Mouse (Mus musculus) CH12.LX (cell line): Measurements from ENCODE around the gene Dennd1a. TPM values are rescaled to one million over a fixed set of nuclear protein-coding genes. Genes with fewer than 3 reads are reported as not detected.

ENCODE experiments used
- DNase-seq: peaks from one replicate; pipeline ENCODE4 v3.0.0-alpha.2; 2013; ENCODE audit errors: extremely low read depth
- H3K27ac ChIP-seq: 2 replicates; pipeline ENCODE4 v1.5.1; 2012; ENCODE audit warnings: low read depth, mild to moderate bottlenecking, control low read depth, moderate library complexity; ENCODE audit not compliant: insufficient read depth
- H3K27me3 ChIP-seq: replicated peaks from 2 replicates; pipeline ENCODE3; 2012; ENCODE audit warnings: inconsistent platforms
- H3K36me3 ChIP-seq, 2 experiments: replicated peaks in 1 of 2; 2 replicates each; pipeline versions ENCODE3 to v1.6.1; 2012; ENCODE audit warnings: inconsistent platforms in 1 of 2, low read length in 1 of 2, mild to moderate bottlenecking in 1 of 2, mixed read lengths in 1 of 2, moderate library complexity in 1 of 2; ENCODE audit not compliant: control insufficient read depth in 1 of 2, insufficient read depth in 1 of 2
- H3K4me1 ChIP-seq, 2 experiments: 2 replicates each; pipeline ENCODE4 v1.6.1; 2012; ENCODE audit warnings: inconsistent platforms in 1 of 2, moderate library complexity in 1 of 2; ENCODE audit not compliant: insufficient read depth in 2 of 2, control insufficient read depth in 1 of 2
- H3K4me2 ChIP-seq: 2 replicates; pipeline ENCODE4 v1.6.1; 2012; ENCODE audit warnings: low read depth, mild to moderate bottlenecking, control low read depth; ENCODE audit not compliant: poor library complexity, insufficient read depth, severe bottlenecking
- H3K4me3 ChIP-seq, 3 experiments: fragments of 150-350 bp in 1 of 3; sonication (generic) in 1 of 3; replicated peaks in 1 of 3; 2 replicates each; pipeline versions ENCODE3 to v1.5.1; 2011 to 2012; ENCODE audit warnings: low read depth in 2 of 3, low read length in 2 of 3, mild to moderate bottlenecking in 2 of 3, moderate library complexity in 2 of 3, control low read depth in 1 of 3, improper control_type of control experiment in 1 of 3, inconsistent platforms in 1 of 3, mixed read lengths in 1 of 3; ENCODE audit not compliant: poor library complexity in 1 of 3
- H3K79me2 ChIP-seq: replicated peaks from 2 replicates; pipeline ENCODE4 v1.6.1; 2012; ENCODE audit warnings: mild to moderate bottlenecking, moderate library complexity; ENCODE audit not compliant: control insufficient read depth, poor library complexity, insufficient read depth, severe bottlenecking; ENCODE audit errors: extremely low read depth
- H3K9ac ChIP-seq: 2 replicates; pipeline ENCODE4 v1.6.1; 2012; ENCODE audit warnings: low read depth, mild to moderate bottlenecking, control low read depth, moderate library complexity; ENCODE audit not compliant: insufficient read depth
- H3K9me3 ChIP-seq: replicated peaks from 2 replicates; pipeline ENCODE3; 2012; ENCODE audit warnings: low read length, inconsistent platforms, mixed read lengths
- CHD2 ChIP-seq: IDR thresholded peaks from 2 replicates; pipeline ENCODE4 v1.6.1; 2011; ENCODE audit warnings: low read length, improper control_type of control experiment
- EP300 ChIP-seq: IDR thresholded peaks from 2 replicates; pipeline ENCODE4 v1.6.1; 2011; ENCODE audit warnings: low read length, improper control_type of control experiment
- HCFC1 ChIP-seq: IDR thresholded peaks from 2 replicates; pipeline ENCODE4 v1.6.1; 2012; ENCODE audit warnings: low read depth, mild to moderate bottlenecking, inconsistent platforms, low read length, improper control_type of control experiment
- KAT2A ChIP-seq: IDR thresholded peaks from 2 replicates; pipeline ENCODE4 v1.6.1; 2012; ENCODE audit warnings: low read length, improper control_type of control experiment, inconsistent platforms; ENCODE audit not compliant: insufficient replicate concordance
- MEF2A ChIP-seq: IDR thresholded peaks from 2 replicates; pipeline ENCODE4 v1.6.1; 2014; ENCODE audit warnings: low read depth, mild to moderate bottlenecking, inconsistent platforms, low read length, improper control_type of control experiment, borderline replicate concordance
- MXI1 ChIP-seq: IDR thresholded peaks from 2 replicates; pipeline ENCODE4 v1.6.1; 2011; ENCODE audit warnings: mild to moderate bottlenecking, low read depth, low read length, improper control_type of control experiment
- POLR2A ChIP-seq: IDR thresholded peaks from 2 replicates; pipeline ENCODE4 v1.6.1; 2011; ENCODE audit warnings: low read depth, mild to moderate bottlenecking, improper control_type of control experiment, low read length
- POLR2AphosphoS2 ChIP-seq: IDR thresholded peaks from 2 replicates; pipeline ENCODE4 v1.6.1; 2011; ENCODE audit warnings: low read depth, low read length, improper control_type of control experiment
- TBP ChIP-seq: conservative IDR thresholded peaks from 2 replicates; pipeline ENCODE4 v1.6.1; 2011; ENCODE audit warnings: low read depth, low read length, improper control_type of control experiment
- TCF12 ChIP-seq: IDR thresholded peaks from 2 replicates; pipeline ENCODE4 v1.6.1; 2014; ENCODE audit warnings: low read depth, mild to moderate bottlenecking, inconsistent platforms, low read length, improper control_type of control experiment
- UBTF ChIP-seq: IDR thresholded peaks from 2 replicates; pipeline ENCODE4 v1.6.1; 2012; ENCODE audit warnings: low read depth, mild to moderate bottlenecking, inconsistent platforms, low read length, improper control_type of control experiment, moderate library complexity
- ZC3H11A ChIP-seq: IDR thresholded peaks from 2 replicates; pipeline ENCODE4 v1.6.1; 2012; ENCODE audit warnings: low read depth, mild to moderate bottlenecking, inconsistent platforms, low read length, improper control_type of control experiment
- ZKSCAN1 ChIP-seq: IDR thresholded peaks from 2 replicates; pipeline ENCODE4 v1.6.1; 2012; ENCODE audit warnings: low read depth, inconsistent platforms, low read length, improper control_type of control experiment, borderline replicate concordance
- dilution Hi-C: fragments of 300-500 bp; cut with MboI; formaldehyde crosslinking; loops from 2 replicates; pipeline ENCODE4 v1.14.3; 2020; ENCODE audit warnings: low sequenced_read_pairs; ENCODE audit not compliant: extremely low pct_unique_long_range_greater_than_20kb, extremely low pct_ligation_motif_present
- in situ Hi-C: fragments of 300-500 bp; cut with MboI; formaldehyde crosslinking; loops from 3 replicates; pipeline ENCODE4 v1.14.3; 2019; ENCODE audit warnings: low sequenced_read_pairs, low pct_ligation_motif_present, low pct_unique_long_range_greater_than_20kb, mixed read lengths
- polyA plus RNA-seq: library from polyadenylated mRNA; unstranded; fragments of >175 nt; gene quantifications from 2 replicates; pipeline ENCODE4 v1.2.1, GENCODE M21; 2012; ENCODE audit warnings: low read depth; ENCODE audit not compliant: insufficient read length
- total RNA-seq, 2 experiments: library from RNA; depleted of rRNA; stranded (reverse); fragments of 300-350 nt in 1 of 2; fragments of >200 nt in 1 of 2; gene quantifications; 2 replicates each; pipeline ENCODE4 v1.2.3; 2012 to 2014

Gene Dennd1a
- total and polyA plus RNA-seq, 3 experiments = 2.7 to 7.3 (median 4.3) TPM

DNA sequence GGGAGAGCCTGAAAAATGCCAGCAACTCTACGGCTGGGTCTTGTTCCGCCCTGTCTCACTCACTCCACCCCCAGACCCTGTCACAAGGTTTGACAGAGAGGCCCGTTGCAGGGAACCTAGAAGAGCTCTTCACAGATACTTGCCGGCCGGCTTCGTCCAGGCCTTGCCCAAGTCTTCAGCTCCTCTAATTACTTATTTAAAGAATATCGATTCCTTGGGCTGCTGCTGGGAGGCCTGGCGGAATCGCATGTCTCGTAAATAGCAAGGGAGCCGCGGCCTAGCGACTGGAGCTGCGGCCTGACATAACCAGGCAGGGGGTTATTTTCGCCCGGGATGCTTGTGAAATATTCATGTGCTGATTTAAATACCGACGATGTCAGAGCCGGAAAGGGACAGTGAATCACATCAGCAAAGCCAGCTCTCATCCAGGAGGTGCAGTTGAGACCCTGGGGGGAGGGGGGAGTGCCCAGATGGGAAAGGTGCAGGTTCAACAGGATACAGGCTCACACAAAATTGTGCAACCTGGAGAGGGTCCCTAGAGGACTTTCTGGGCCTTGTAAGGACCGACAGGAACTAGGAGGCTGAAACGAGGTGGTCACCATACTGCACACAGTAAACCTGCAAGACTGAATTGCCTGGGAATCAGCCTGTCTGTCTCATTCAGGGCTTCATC, 528.7 kb downstream of the Dennd1a start:
- Histone ChIP-seq H3K36me3 (no peaks in the 10 kb centered on the region), H3K9ac (peak overlapping the region; percentile 73), H3K27me3 (no peaks in the 10 kb centered on the region), H3K4me1 (peaks cover 22 to 41% of the 10 kb centered on the region in 2 experiments), H3K4me2 (peak overlapping the region; percentile 76), H3K4me3 (peak overlapping the region in 2 of 3 experiments; percentile 15), H3K27ac (peak overlapping the region; percentile 88), H3K9me3 (no peaks in the 10 kb centered on the region), H3K79me2 (no peaks in the 10 kb centered on the region)
- in situ Hi-C loops (no loop called here), dilution Hi-C loops (no loop called here)
- TF ChIP-seq POLR2A (peak; percentile 70; the same call in 1 of the 2 replicates), ZC3H11A (no peak), HCFC1 (peak; percentile 33; the same call in 1 of the 2 replicates), CHD2 (0 out of 2 replicates have a peak, but pooled peaks have one; percentile 62), MXI1 (peak; percentile 55), MEF2A (peak; percentile 40; the same call in 1 of the 2 replicates), EP300 (0 out of 2 replicates have a peak, but pooled peaks have one; percentile 9), TBP (peak; percentile 41), TCF12 (peak; percentile 42; the same call in 1 of the 2 replicates), KAT2A (no peak), POLR2AphosphoS2 (no peak)
- DNase-seq = peak; percentile 11

DNA sequence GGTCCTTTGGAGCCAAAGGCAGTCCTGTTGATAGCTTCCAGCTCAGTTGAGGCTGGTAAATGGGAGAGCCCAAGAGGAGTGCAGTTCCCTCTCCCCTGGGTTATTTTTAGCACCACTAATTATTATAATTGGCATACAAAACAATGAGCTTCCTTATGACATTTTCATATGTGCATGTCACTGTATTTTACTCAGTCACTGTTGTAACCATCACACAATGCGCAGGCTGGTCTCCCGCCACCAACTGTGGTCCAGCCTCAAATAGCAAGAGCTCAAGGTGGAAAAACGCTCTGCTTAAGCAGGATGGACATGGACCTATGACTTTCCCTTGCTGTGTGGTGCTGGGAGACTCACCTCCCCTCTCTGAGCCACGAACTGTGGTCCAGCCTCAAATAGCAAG, 529.4 kb downstream of the Dennd1a start:
- TF ChIP-seq ZKSCAN1 = no peak
- TF ChIP-seq TCF12 = no peak
- no peak for TF ChIP-seq UBTF

More for the DNA sequence above, 529.4 kb downstream of the Dennd1a start:
- no peaks in the 10 kb centered on the region for H3K9me3 ChIP-seq
- DNase-seq = no peak
- no peaks in the 10 kb centered on the region for H3K36me3 ChIP-seq
- peak overlapping the region in 1 of 3 experiments; percentile 15 for H3K4me3 ChIP-seq
- no peaks in the 10 kb centered on the region for H3K27me3 ChIP-seq
- peak overlapping the region; percentile 88 for H3K27ac ChIP-seq
- no peaks in the 10 kb centered on the region for H3K79me2 ChIP-seq
- H3K4me1 ChIP-seq = peaks cover 27 to 47% of the 10 kb centered on the region in 2 experiments
- in situ Hi-C loops (no loop called here), dilution Hi-C loops (no loop called here)
- peak overlapping the region; percentile 73 for H3K9ac ChIP-seq
- H3K4me2 ChIP-seq = peak overlapping the region; percentile 76
